Mouse (Mus musculus): Measurements from ENCODE around the gene Ksr1. TPM values are rescaled to one million over a fixed set of nuclear protein-coding genes. Genes with fewer than 3 reads are reported as not detected.

Ksr1 gene
- polyA plus RNA-seq, 1 experiment from 2014 or later = 3.3 TPM

GRCm38 (mm10) chr11:79134416-79135104 lies 11.6 kb downstream of the Ksr1 start:
- Histone ChIP-seq H3K4me1 (ENCODE audit: control insufficient read depth, insufficient read depth, low read length) (no peaks in the 10 kb centered on the region), H3K36me3 (ENCODE audit: control insufficient read depth, insufficient read depth, low read length) (no peaks in the 10 kb centered on the region), H3K27ac (ENCODE audit: low read depth, low read length) (no peak overlapping the region), H3K4me3 (ENCODE audit: low read depth, low read length) (no peak overlapping the region), H3K27me3 (ENCODE audit: control insufficient read depth, insufficient read depth, low read length) (no peaks in the 10 kb centered on the region), H3K9me3 (ENCODE audit: control insufficient read depth, low read length) (no peaks in the 10 kb centered on the region), H3K4me2 (no peak overlapping the region), H3K9ac (ENCODE audit: low read length) (no peak overlapping the region)
- DNase-seq (ENCODE audit: low spot score, missing footprints) = no peak
- ATAC-seq (ENCODE audit: low FRiP score) = no peak
- 89% methylated on average over 13 of the region's 13 CpGs for WGBS

GRCm38 (mm10) chr11:79133961-79134360 lies 12.2 kb downstream of the Ksr1 start:
- Histone ChIP-seq H3K9ac (ENCODE audit: low read length) (no peak overlapping the region), H3K9me3 (ENCODE audit: control insufficient read depth, low read length) (no peaks in the 10 kb centered on the region), H3K4me3 (ENCODE audit: low read depth, low read length) (no peak overlapping the region), H3K27ac (ENCODE audit: low read depth, low read length) (no peak overlapping the region), H3K4me2 (no peak overlapping the region), H3K36me3 (ENCODE audit: control insufficient read depth, insufficient read depth, low read length) (no peaks in the 10 kb centered on the region), H3K4me1 (ENCODE audit: control insufficient read depth, insufficient read depth, low read length) (no peaks in the 10 kb centered on the region), H3K27me3 (ENCODE audit: control insufficient read depth, insufficient read depth, low read length) (no peaks in the 10 kb centered on the region)
- 89% methylated on average over 9 of the region's 9 CpGs for WGBS
- ATAC-seq (ENCODE audit: low FRiP score) (no peak), DNase-seq (ENCODE audit: low spot score, missing footprints) (no peak)

- Histone ChIP-seq H3K27ac (ENCODE audit: low read depth, low read length) (no peak overlapping the region), H3K27me3 (ENCODE audit: control insufficient read depth, insufficient read depth, low read length) (no peaks in the 10 kb centered on the region), H3K4me1 (ENCODE audit: control insufficient read depth, insufficient read depth, low read length) (no peaks in the 10 kb centered on the region), H3K9ac (ENCODE audit: low read length) (no peak overlapping the region), H3K36me3 (ENCODE audit: control insufficient read depth, insufficient read depth, low read length) (no peaks in the 10 kb centered on the region), H3K4me2 (no peak overlapping the region), H3K4me3 (ENCODE audit: low read depth, low read length) (no peak overlapping the region), H3K9me3 (ENCODE audit: control insufficient read depth, low read length) (no peaks in the 10 kb centered on the region)
- DNase-seq (ENCODE audit: low spot score, missing footprints) = no peak
- no peak for ATAC-seq (ENCODE audit: low FRiP score)
- 91% methylated on average over 5 of the region's 5 CpGs for WGBS
Observed at GRCm38 (mm10) chr11:79133051-79133450, 13.2 kb downstream of the Ksr1 start.

- no peaks in the 10 kb centered on the region for H3K27me3 ChIP-seq (ENCODE audit: control insufficient read depth, insufficient read depth, low read length)
- DNase-seq (ENCODE audit: low spot score, missing footprints) (no peak), ATAC-seq (ENCODE audit: low FRiP score) (no peak)
- H3K4me1 ChIP-seq (ENCODE audit: control insufficient read depth, insufficient read depth, low read length) = no peaks in the 10 kb centered on the region
- no peak overlapping the region for H3K4me3 ChIP-seq (ENCODE audit: low read depth, low read length)
- H3K36me3 ChIP-seq (ENCODE audit: control insufficient read depth, insufficient read depth, low read length) = no peaks in the 10 kb centered on the region
- no peaks in the 10 kb centered on the region for H3K9me3 ChIP-seq (ENCODE audit: control insufficient read depth, low read length)
- no peak overlapping the region for H3K4me2 ChIP-seq
- H3K27ac ChIP-seq (ENCODE audit: low read depth, low read length) = no peak overlapping the region
- WGBS = 79% methylated on average over 9 of the region's 9 CpGs
- H3K9ac ChIP-seq (ENCODE audit: low read length) = no peak overlapping the region
Observed at GRCm38 (mm10) chr11:79131949-79132411, 14.2 kb downstream of the Ksr1 start.

GRCm38 (mm10) chr11:79129388-79130356 lies 16.5 kb downstream of the Ksr1 start:
- Histone ChIP-seq H3K36me3 (ENCODE audit: control insufficient read depth, insufficient read depth, low read length) (no peaks in the 10 kb centered on the region), H3K4me1 (ENCODE audit: control insufficient read depth, insufficient read depth, low read length) (no peaks in the 10 kb centered on the region), H3K9ac (ENCODE audit: low read length) (no peak overlapping the region), H3K4me2 (no peak overlapping the region), H3K4me3 (ENCODE audit: low read depth, low read length) (no peak overlapping the region), H3K27me3 (ENCODE audit: control insufficient read depth, insufficient read depth, low read length) (no peaks in the 10 kb centered on the region), H3K27ac (ENCODE audit: low read depth, low read length) (no peak overlapping the region), H3K9me3 (ENCODE audit: control insufficient read depth, low read length) (no peaks in the 10 kb centered on the region)
- ATAC-seq (ENCODE audit: low FRiP score) (no peak), DNase-seq (ENCODE audit: low spot score, missing footprints) (no peak)
- WGBS = 85% methylated on average over 13 of the region's 13 CpGs

GRCm38 (mm10) chr11:79128233-79128632 lies 18.0 kb downstream of the Ksr1 start:
- no peaks in the 10 kb centered on the region for H3K9me3 ChIP-seq (ENCODE audit: control insufficient read depth, low read length)
- H3K4me1 ChIP-seq (ENCODE audit: control insufficient read depth, insufficient read depth, low read length) = no peaks in the 10 kb centered on the region
- DNase-seq (ENCODE audit: low spot score, missing footprints) (no peak), ATAC-seq (ENCODE audit: low FRiP score) (no peak)
- no peak overlapping the region for H3K4me3 ChIP-seq (ENCODE audit: low read depth, low read length)
- no peak overlapping the region for H3K9ac ChIP-seq (ENCODE audit: low read length)
- WGBS = 91% methylated on average over 7 of the region's 7 CpGs
- H3K27me3 ChIP-seq (ENCODE audit: control insufficient read depth, insufficient read depth, low read length) = no peaks in the 10 kb centered on the region
- H3K4me2 ChIP-seq = no peak overlapping the region
- H3K27ac ChIP-seq (ENCODE audit: low read depth, low read length) = no peak overlapping the region
- no peaks in the 10 kb centered on the region for H3K36me3 ChIP-seq (ENCODE audit: control insufficient read depth, insufficient read depth, low read length)

- no peak overlapping the region for H3K4me3 ChIP-seq (ENCODE audit: low read depth, low read length)
- no peaks in the 10 kb centered on the region for H3K27me3 ChIP-seq (ENCODE audit: control insufficient read depth, insufficient read depth, low read length)
- H3K9me3 ChIP-seq (ENCODE audit: control insufficient read depth, low read length) = no peaks in the 10 kb centered on the region
- no peaks in the 10 kb centered on the region for H3K36me3 ChIP-seq (ENCODE audit: control insufficient read depth, insufficient read depth, low read length)
- no peaks in the 10 kb centered on the region for H3K4me1 ChIP-seq (ENCODE audit: control insufficient read depth, insufficient read depth, low read length)
- no peak overlapping the region for H3K9ac ChIP-seq (ENCODE audit: low read length)
- 90% methylated on average over 3 of the region's 3 CpGs for WGBS
- H3K27ac ChIP-seq (ENCODE audit: low read depth, low read length) = no peak overlapping the region
- H3K4me2 ChIP-seq = no peak overlapping the region
- DNase-seq (ENCODE audit: low spot score, missing footprints) = no peak
- ATAC-seq (ENCODE audit: low FRiP score) = no peak
Observed at GRCm38 (mm10) chr11:79126963-79127362, 19.2 kb downstream of the Ksr1 start.

DNA sequence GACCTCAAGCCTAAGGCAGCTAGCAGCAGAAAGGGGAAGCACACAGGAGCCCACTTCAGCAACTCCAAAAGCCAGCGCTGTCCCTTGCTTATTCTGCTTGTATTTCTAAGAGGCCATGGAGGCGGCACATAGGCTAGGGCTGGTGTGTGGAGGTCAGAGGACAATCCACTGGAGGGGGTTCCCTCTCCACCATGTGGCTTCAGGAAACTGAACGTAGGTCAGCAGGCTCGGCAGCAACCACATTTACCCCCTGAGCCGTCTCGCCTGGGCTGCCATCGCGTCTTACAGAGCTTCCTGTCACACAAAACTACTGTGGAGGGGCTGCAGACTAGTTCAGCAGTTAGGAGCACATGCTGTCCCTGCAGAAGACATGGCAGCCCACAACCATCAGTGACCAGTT lies 20.4 kb downstream of the Ksr1 start:
- 89% methylated on average over 8 of the region's 8 CpGs for WGBS
- no peak for DNase-seq (ENCODE audit: low spot score, missing footprints)
- peaks cover under 1% of the 10 kb centered on the region; the same call in 1 of the 2 replicates for H3K4me1 ChIP-seq (ENCODE audit: control insufficient read depth, insufficient read depth, low read length)
- no peak overlapping the region for H3K27ac ChIP-seq (ENCODE audit: low read depth, low read length)
- H3K27me3 ChIP-seq (ENCODE audit: control insufficient read depth, insufficient read depth, low read length) = no peaks in the 10 kb centered on the region
- no peak overlapping the region for H3K4me2 ChIP-seq
- no peaks in the 10 kb centered on the region for H3K36me3 ChIP-seq (ENCODE audit: control insufficient read depth, insufficient read depth, low read length)
- H3K9me3 ChIP-seq (ENCODE audit: control insufficient read depth, low read length) = no peaks in the 10 kb centered on the region
- H3K9ac ChIP-seq (ENCODE audit: low read length) = no peak overlapping the region
- no peak overlapping the region for H3K4me3 ChIP-seq (ENCODE audit: low read depth, low read length)
- ATAC-seq (ENCODE audit: low FRiP score) = no peak

DNA sequence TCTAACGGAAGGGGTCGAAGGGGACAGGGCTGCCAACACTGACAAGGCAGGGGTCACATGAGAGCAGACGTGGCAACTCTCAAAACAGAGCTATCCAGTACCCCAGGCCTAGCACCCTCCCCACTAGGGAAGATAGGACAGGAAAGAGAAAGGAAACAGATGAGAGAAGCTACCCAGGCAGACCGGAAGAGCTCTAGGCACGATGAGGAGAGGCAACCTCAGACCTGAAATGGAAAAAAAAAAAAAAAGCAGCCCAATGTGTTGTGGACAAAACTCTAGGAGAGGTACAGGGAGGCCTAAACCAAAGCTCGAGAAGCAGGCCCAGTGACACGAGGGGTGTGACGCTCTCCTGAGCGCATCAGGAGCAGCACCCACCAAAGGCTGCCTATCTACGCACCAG lies 23.7 kb downstream of the Ksr1 start:
- no peaks in the 10 kb centered on the region for H3K27me3 ChIP-seq (ENCODE audit: control insufficient read depth, insufficient read depth, low read length)
- peaks cover 5% of the 10 kb centered on the region; the same call in 1 of the 2 replicates for H3K4me1 ChIP-seq (ENCODE audit: control insufficient read depth, insufficient read depth, low read length)
- no peak for ATAC-seq (ENCODE audit: low FRiP score)
- H3K27ac ChIP-seq (ENCODE audit: low read depth, low read length) = no peak overlapping the region
- DNase-seq (ENCODE audit: low spot score, missing footprints) = no peak
- no peaks in the 10 kb centered on the region for H3K36me3 ChIP-seq (ENCODE audit: control insufficient read depth, insufficient read depth, low read length)
- no peak overlapping the region for H3K4me3 ChIP-seq (ENCODE audit: low read depth, low read length)
- H3K9me3 ChIP-seq (ENCODE audit: control insufficient read depth, low read length) = no peaks in the 10 kb centered on the region
- WGBS = 83% methylated on average over 10 of the region's 10 CpGs
- H3K9ac ChIP-seq (ENCODE audit: low read length) = no peak overlapping the region
- H3K4me2 ChIP-seq = no peak overlapping the region
